Mouse (Mus musculus): ENCODE measurements around the gene C1s2. TPM values are rescaled to one million over a fixed set of nuclear protein-coding genes. Genes with fewer than 3 reads are reported as not detected.
A peak's percentile ranks its signal among the peaks of the same experiment; 100 is the strongest.
"Not testable (repeated sequence)": the region's sequence is repeated elsewhere in the genome, so short reads cannot be mapped to it uniquely, and the experiment has no call there.

C1s2 gene
- polyA plus RNA-seq, 1 experiment from 2014 or later, result not detected

- H3K4me2 ChIP-seq, result peak overlapping the region; percentile 72; the same call in 1 of the 2 replicates
- peaks cover 12% of the 10 kb centered on the region; the same call in 1 of the 2 replicates for H3K4me1 ChIP-seq
- H3K9ac ChIP-seq, result no peak overlapping the region
- no peak overlapping the region for H3K27ac ChIP-seq
- ATAC-seq (ENCODE audit: insufficient number of reproducible peaks, low FRiP score, low TSS enrichment, low read depth), result no peak
- H3K36me3 ChIP-seq, result no peaks in the 10 kb centered on the region
- 63% methylated on average over 7 of the region's 7 CpGs for WGBS
- H3K9me3 ChIP-seq, result no peaks in the 10 kb centered on the region
- no peak overlapping the region for H3K4me3 ChIP-seq
- no peaks in the 10 kb centered on the region for H3K27me3 ChIP-seq
Measured at GRCm38 (mm10) chr6:124664256-124664655, 28.4 kb upstream of the C1s2 start.

GRCm38 (mm10) chr6:124663424-124663795 lies 27.5 kb upstream of the C1s2 start:
- no peak for ATAC-seq (ENCODE audit: insufficient number of reproducible peaks, low FRiP score, low TSS enrichment, low read depth)
- WGBS, result 10% methylated on average over 13 of the region's 13 CpGs

GRCm38 (mm10) chr6:124662477-124663423 lies 26.9 kb upstream of the C1s2 start, which contains the start of gene Lpcat3:
Lpcat3 (plus strand) TSS chr6:124663027.
- Histone ChIP-seq H3K4me2 (peak within 1 kb of the TSS; percentile 72), H3K27me3 (no peaks in the 10 kb centered on the region), H3K27ac (peak within 1 kb of the TSS; percentile 83), H3K9ac (peak within 1 kb of the TSS; percentile 58), H3K9me3 (0 out of 2 replicates have a peak, but pooled peaks cover 3% of the 10 kb centered on the region), H3K4me1 (peaks cover 12% of the 10 kb centered on the region; the same call in 1 of the 2 replicates), H3K4me3 (peak within 1 kb of the TSS; percentile 68), H3K36me3 (no peaks in the 10 kb centered on the region)
- ATAC-seq (ENCODE audit: insufficient number of reproducible peaks, low FRiP score, low TSS enrichment, low read depth), result peak; percentile 98
- under 1% methylated on average over 79 of the region's 87 CpGs for WGBS

More at GRCm38 (mm10) chr6:124663424-124663795, 27.5 kb upstream of the C1s2 start:
- Histone ChIP-seq H3K9ac (peak overlapping the region; percentile 58), H3K9me3 (0 out of 2 replicates have a peak, but pooled peaks cover 3% of the 10 kb centered on the region), H3K27me3 (no peaks in the 10 kb centered on the region), H3K4me3 (peak overlapping the region; percentile 68), H3K4me2 (peak overlapping the region; percentile 72), H3K4me1 (peaks cover 12% of the 10 kb centered on the region; the same call in 1 of the 2 replicates), H3K27ac (peak overlapping the region; percentile 83), H3K36me3 (no peaks in the 10 kb centered on the region)

GRCm38 (mm10) chr6:124661995-124662394 lies 26.1 kb upstream of the C1s2 start:
- H3K9ac ChIP-seq, result 0 out of 2 replicates have a peak overlapping the region, but pooled peaks have one; percentile 42
- ATAC-seq (ENCODE audit: insufficient number of reproducible peaks, low FRiP score, low TSS enrichment, low read depth), result no peak
- H3K36me3 ChIP-seq, result no peaks in the 10 kb centered on the region
- WGBS, result 19% methylated on average over 6 of the region's 6 CpGs
- H3K4me1 ChIP-seq, result peaks cover 12% of the 10 kb centered on the region; the same call in 1 of the 2 replicates
- H3K27me3 ChIP-seq, result no peaks in the 10 kb centered on the region
- H3K4me3 ChIP-seq, result peak overlapping the region; percentile 68
- H3K4me2 ChIP-seq, result peak overlapping the region; percentile 72
- H3K27ac ChIP-seq, result peak overlapping the region; percentile 83
- 0 out of 2 replicates have a peak, but pooled peaks cover 3% of the 10 kb centered on the region for H3K9me3 ChIP-seq

DNA sequence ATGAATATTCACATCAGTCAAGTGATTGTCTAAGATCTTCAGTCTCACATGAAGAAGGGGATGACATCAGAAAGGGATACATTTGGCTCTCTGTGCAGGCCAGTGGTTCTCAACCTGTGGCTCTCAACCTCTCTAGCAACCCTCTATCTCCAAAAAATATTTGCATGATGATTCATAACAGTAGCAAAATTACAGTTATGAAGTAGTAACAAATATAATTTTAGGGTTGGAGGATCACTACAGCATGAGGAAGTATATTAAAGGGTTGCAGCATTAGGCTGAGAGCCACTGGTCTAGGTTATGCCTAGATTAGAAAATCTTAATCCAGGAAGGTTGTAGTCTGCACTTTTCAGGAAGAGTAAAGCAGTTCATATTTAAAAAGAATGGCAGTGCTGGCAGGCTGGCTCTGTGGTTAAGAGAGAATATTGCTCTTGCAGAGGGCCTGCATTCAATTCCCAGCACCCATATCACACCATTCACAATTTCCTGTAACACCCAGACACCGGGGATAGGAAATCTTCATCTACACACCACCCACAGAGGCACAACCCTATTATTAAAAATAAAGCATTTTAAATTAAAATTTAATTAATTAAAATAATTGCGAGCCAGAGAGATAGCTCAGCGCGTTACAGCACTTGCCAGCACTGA lies 25.4 kb upstream of the C1s2 start:
- WGBS, result 90% methylated on average over 4 of the region's 4 CpGs
- 0 out of 2 replicates have a peak, but pooled peaks cover 3% of the 10 kb centered on the region for H3K9me3 ChIP-seq
- H3K4me2 ChIP-seq, result no peak overlapping the region
- no peak overlapping the region for H3K9ac ChIP-seq
- H3K4me1 ChIP-seq, result peaks cover 12% of the 10 kb centered on the region; the same call in 1 of the 2 replicates
- H3K36me3 ChIP-seq, result no peaks in the 10 kb centered on the region
- H3K27ac ChIP-seq, result no peak overlapping the region
- H3K27me3 ChIP-seq, result no peaks in the 10 kb centered on the region
- ATAC-seq (ENCODE audit: insufficient number of reproducible peaks, low FRiP score, low TSS enrichment, low read depth), result no peak
- no peak overlapping the region for H3K4me3 ChIP-seq

GRCm38 (mm10) chr6:124658067-124658466 lies 22.2 kb upstream of the C1s2 start:
- Histone ChIP-seq H3K9me3 (0 out of 2 replicates have a peak, but pooled peaks cover 3% of the 10 kb centered on the region), H3K4me2 (no peak overlapping the region), H3K9ac (no peak overlapping the region), H3K4me3 (no peak overlapping the region), H3K27ac (no peak overlapping the region), H3K27me3 (no peaks in the 10 kb centered on the region), H3K36me3 (no peaks in the 10 kb centered on the region), H3K4me1 (0 out of 2 replicates have a peak, but pooled peaks cover under 1% of the 10 kb centered on the region)
- 63% methylated on average over 2 of the region's 2 CpGs for WGBS
- no peak for ATAC-seq (ENCODE audit: insufficient number of reproducible peaks, low FRiP score, low TSS enrichment, low read depth)

DNA sequence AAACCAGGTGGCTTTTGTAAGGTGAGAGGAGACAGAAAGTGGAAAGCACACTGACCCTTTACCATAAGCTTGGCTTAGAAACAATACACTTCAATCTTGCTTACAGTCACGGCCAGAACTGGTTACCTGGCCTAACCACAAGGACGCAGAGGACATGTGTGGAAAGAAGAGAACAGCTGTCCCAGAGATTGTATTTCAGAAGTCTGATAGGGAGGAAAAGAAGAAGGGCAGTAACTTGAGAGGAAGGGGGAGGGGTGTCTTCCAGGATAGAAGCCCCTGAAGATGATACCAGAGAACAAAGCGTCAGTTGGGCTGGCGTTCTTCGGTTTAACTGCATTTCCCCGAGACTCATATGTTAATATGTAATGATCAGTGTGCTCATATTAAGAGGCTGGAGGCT lies 20.0 kb upstream of the C1s2 start:
- Histone ChIP-seq H3K9ac (no peak overlapping the region), H3K9me3 (0 out of 2 replicates have a peak, but pooled peaks cover 3% of the 10 kb centered on the region), H3K36me3 (no peaks in the 10 kb centered on the region), H3K4me3 (no peak overlapping the region), H3K27me3 (no peaks in the 10 kb centered on the region), H3K4me1 (no peaks in the 10 kb centered on the region), H3K27ac (no peak overlapping the region), H3K4me2 (no peak overlapping the region)
- no peak for ATAC-seq (ENCODE audit: insufficient number of reproducible peaks, low FRiP score, low TSS enrichment, low read depth)
- 58% methylated on average over 6 of the region's 6 CpGs for WGBS

DNA sequence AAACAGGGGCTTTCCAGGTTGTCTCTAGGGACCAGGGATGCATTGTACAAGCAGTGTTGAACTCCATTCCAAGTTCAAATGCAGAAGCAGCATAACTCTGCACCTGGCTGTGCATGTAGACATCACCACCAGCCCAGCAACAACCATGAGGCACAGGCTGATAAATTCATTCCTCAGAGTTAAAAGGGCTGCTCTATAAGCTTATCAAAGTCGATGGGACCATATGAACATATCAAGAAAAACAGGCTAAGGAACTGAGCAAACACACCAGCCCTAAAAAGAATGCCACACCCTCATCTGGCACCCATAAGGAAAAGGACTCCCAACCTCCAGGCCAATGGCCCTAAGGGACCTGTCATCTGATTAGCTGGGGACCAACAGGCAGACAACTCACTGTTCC lies 10.5 kb upstream of the C1s2 start:
- Histone ChIP-seq H3K36me3 (no peaks in the 10 kb centered on the region), H3K9me3 (no peaks in the 10 kb centered on the region), H3K9ac (no peak overlapping the region), H3K27me3 (no peaks in the 10 kb centered on the region), H3K4me3 (no peak overlapping the region), H3K27ac (no peak overlapping the region), H3K4me2 (no peak overlapping the region), H3K4me1 (no peaks in the 10 kb centered on the region)
- ATAC-seq (ENCODE audit: insufficient number of reproducible peaks, low FRiP score, low TSS enrichment, low read depth), result no peak
- WGBS, result 69% methylated on average over 1 of the region's 1 CpGs

GRCm38 (mm10) chr6:124640997-124641396 lies 5.1 kb upstream of the C1s2 start:
- H3K4me3 ChIP-seq, result no peak overlapping the region
- no peak overlapping the region for H3K9ac ChIP-seq
- no peak overlapping the region for H3K27ac ChIP-seq
- no peaks in the 10 kb centered on the region for H3K27me3 ChIP-seq
- H3K36me3 ChIP-seq, result no peaks in the 10 kb centered on the region
- no peaks in the 10 kb centered on the region for H3K4me1 ChIP-seq
- WGBS, result 33% methylated on average over 8 of the region's 8 CpGs
- ATAC-seq (ENCODE audit: insufficient number of reproducible peaks, low FRiP score, low TSS enrichment, low read depth), result no peak
- H3K9me3 ChIP-seq, result no peaks in the 10 kb centered on the region
- H3K4me2 ChIP-seq, result no peak overlapping the region

GRCm38 (mm10) chr6:124640041-124640440 lies 4.2 kb upstream of the C1s2 start:
- no peak for ATAC-seq (ENCODE audit: insufficient number of reproducible peaks, low FRiP score, low TSS enrichment, low read depth)
- WGBS, result 79% methylated on average over 2 of the region's 4 CpGs
- H3K4me1 ChIP-seq, result no peaks in the 10 kb centered on the region
- H3K9ac ChIP-seq, result no peak overlapping the region
- no peaks in the 10 kb centered on the region for H3K27me3 ChIP-seq
- H3K27ac ChIP-seq, result no peak overlapping the region
- H3K9me3 ChIP-seq, result no peaks in the 10 kb centered on the region
- no peaks in the 10 kb centered on the region for H3K36me3 ChIP-seq
- H3K4me3 ChIP-seq, result no peak overlapping the region
- H3K4me2 ChIP-seq, result no peak overlapping the region

GRCm38 (mm10) chr6:124636858-124637460 lies 1.1 kb upstream of the C1s2 start:
- H3K27ac ChIP-seq; ATAC-seq (ENCODE audit: insufficient number of reproducible peaks, low FRiP score, low TSS enrichment, low read depth): not testable (repeated sequence)
- 37% methylated on average over 6 of the region's 6 CpGs for WGBS

More at GRCm38 (mm10) chr6:124636858-124637460, 1.1 kb upstream of the C1s2 start:
- not testable (repeated sequence) for H3K4me1 ChIP-seq, H3K9ac ChIP-seq, H3K4me2 ChIP-seq, H3K9me3 ChIP-seq, H3K27me3 ChIP-seq, H3K36me3 ChIP-seq, H3K4me3 ChIP-seq

All from limb, embryonic 15.5 days (tissue).